Mouse (Mus musculus): ENCODE measurements around the gene AU021092.

GRCm38 (mm10) chr16:5263156-5263555 lies 41.1 kb upstream of the AU021092 start:
- no peak for TF ChIP-seq CTCF (IDR thresholded peaks at IDR 0.05; ENCODE audit: extremely low read depth, insufficient read depth, insufficient read length, insufficient replicate concordance)
- TF ChIP-seq POLR2A (IDR thresholded peaks at IDR 0.05; ENCODE audit: low read depth, low read length) = no peak
